Mouse (Mus musculus): Measurements from ENCODE around the gene Eif3k. TPM values are rescaled to one million over a fixed set of nuclear protein-coding genes. Genes with fewer than 3 reads are reported as not detected.

Gene Eif3k
- polyA plus RNA-seq, 1 experiment from 2014 or later: 339 TPM

DNA sequence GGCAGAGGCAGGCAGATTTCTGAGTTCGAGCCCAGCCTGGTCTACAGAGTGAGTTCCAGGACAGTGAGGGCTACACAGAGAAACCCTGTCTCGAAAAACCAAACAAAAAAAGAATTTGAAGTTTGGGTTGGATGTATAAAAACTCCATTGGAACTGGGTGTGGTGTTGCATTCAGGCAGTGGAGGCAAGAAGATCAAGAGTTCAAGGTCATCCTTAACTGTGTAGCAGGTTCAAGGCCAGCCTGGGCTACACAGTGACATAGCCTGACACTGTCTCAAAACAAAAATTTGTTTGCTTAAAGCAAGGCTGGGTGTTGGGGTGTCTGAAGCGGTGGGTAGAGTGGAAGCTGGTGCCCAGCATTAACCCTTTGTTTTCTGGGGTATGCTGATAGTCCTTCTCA lies 11.7 kb upstream of the Eif3k start:
- Histone ChIP-seq H3K4me1 (ENCODE audit: control insufficient read depth, insufficient read depth, low read length) (no peaks in the 10 kb centered on the region), H3K9ac (ENCODE audit: low read length) (no peak overlapping the region), H3K4me3 (replicated peaks; ENCODE audit: low read length) (no peak overlapping the region), H3K27ac (ENCODE audit: low read length) (no peak overlapping the region), H3K4me2 (ENCODE audit: low read depth, low read length) (no peak overlapping the region), H3K9me3 (replicated peaks; ENCODE audit: control insufficient read depth, low read length) (no peaks in the 10 kb centered on the region), H3K36me3 (ENCODE audit: control insufficient read depth, insufficient read depth, low read length) (no peaks in the 10 kb centered on the region), H3K27me3 (ENCODE audit: control insufficient read depth, insufficient read depth, low read length) (no peaks in the 10 kb centered on the region)
- no peak for ATAC-seq (ENCODE audit: insufficient read depth, low FRiP score)
- 76% methylated on average over 3 of the region's 3 CpGs for WGBS

DNA sequence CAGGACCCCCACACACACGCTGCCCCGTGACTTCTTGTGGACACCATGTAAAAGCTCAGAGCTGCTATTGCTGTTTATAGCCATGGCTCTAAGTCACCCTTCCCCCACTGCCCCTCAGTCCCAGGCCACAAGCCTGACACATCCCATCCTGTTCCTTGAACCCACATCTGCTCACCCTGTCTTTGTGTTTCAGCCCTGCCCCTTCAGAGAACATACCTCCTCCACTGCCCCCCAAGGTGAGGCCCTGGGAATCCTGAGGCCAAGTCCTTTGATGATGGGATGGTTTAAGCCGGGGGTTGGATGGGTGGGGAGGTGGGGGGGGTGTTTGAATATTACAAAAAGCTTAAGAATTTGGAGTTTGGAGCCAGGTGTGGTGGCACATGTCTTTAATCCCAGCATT lies 11.3 kb upstream of the Eif3k start:
- no peak overlapping the region for H3K4me3 ChIP-seq (replicated peaks; ENCODE audit: low read length)
- H3K27ac ChIP-seq (ENCODE audit: low read length): no peak overlapping the region
- H3K4me2 ChIP-seq (ENCODE audit: low read depth, low read length): no peak overlapping the region
- 80% methylated on average over 3 of the region's 3 CpGs for WGBS
- no peaks in the 10 kb centered on the region for H3K36me3 ChIP-seq (ENCODE audit: control insufficient read depth, insufficient read depth, low read length)
- H3K27me3 ChIP-seq (ENCODE audit: control insufficient read depth, insufficient read depth, low read length): no peaks in the 10 kb centered on the region
- no peaks in the 10 kb centered on the region for H3K9me3 ChIP-seq (replicated peaks; ENCODE audit: control insufficient read depth, low read length)
- H3K9ac ChIP-seq (ENCODE audit: low read length): no peak overlapping the region
- H3K4me1 ChIP-seq (ENCODE audit: control insufficient read depth, insufficient read depth, low read length): no peaks in the 10 kb centered on the region
- ATAC-seq (ENCODE audit: insufficient read depth, low FRiP score): no peak

DNA sequence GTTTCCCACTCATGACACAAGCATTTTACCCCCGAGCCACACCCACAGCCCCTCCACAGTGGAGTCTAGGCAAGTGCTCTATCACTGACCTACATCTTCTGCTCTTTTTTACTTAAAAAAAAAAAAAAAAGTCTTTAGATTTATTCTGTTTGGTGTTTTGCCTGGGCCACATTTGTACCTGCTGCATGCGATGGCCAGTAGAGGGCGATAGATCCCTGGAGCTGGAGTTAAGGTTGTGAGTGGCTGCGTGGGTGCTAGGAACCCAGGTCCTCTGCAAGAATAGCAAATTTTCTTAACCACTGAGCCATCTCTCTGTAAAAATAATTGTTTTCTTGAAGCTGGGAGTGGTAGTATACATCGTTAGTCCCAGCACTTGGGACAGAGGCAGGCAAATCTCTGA lies 10.0 kb upstream of the Eif3k start:
- H3K4me2 ChIP-seq (ENCODE audit: low read depth, low read length): no peak overlapping the region
- H3K27ac ChIP-seq (ENCODE audit: low read length): no peak overlapping the region
- no peaks in the 10 kb centered on the region for H3K36me3 ChIP-seq (ENCODE audit: control insufficient read depth, insufficient read depth, low read length)
- no peaks in the 10 kb centered on the region for H3K27me3 ChIP-seq (ENCODE audit: control insufficient read depth, insufficient read depth, low read length)
- H3K4me3 ChIP-seq (replicated peaks; ENCODE audit: low read length): no peak overlapping the region
- no peak overlapping the region for H3K9ac ChIP-seq (ENCODE audit: low read length)
- WGBS: 66% methylated on average over 5 of the region's 5 CpGs
- ATAC-seq (ENCODE audit: insufficient read depth, low FRiP score): no peak
- no peaks in the 10 kb centered on the region for H3K9me3 ChIP-seq (replicated peaks; ENCODE audit: control insufficient read depth, low read length)
- H3K4me1 ChIP-seq (ENCODE audit: control insufficient read depth, insufficient read depth, low read length): no peaks in the 10 kb centered on the region

DNA sequence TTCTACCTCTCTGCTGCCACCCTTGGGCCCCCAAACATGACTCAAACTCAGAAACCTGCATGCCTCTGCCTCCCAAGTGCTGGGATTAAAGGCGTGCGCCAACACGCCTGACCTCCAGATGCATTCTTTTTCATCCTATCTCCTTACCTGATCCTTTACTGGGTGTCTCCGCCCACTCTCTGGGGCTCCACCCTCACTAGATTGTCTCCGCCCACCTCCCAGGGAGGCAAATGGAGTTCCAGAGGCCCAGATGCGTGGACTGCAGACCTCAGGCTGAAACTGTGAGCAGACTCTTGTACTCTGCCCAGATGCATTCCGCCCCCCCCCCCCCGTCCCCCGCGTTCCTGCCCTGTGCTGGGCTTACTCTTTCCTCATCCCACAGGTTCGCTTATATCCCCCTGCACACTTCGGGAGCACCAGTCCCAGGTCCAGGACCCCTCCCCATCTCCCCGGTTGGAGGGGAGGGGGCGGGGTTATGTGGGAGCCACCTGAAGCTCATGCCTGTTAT lies 9.2 kb upstream of the Eif3k start:
- no peak for ATAC-seq (ENCODE audit: insufficient read depth, low FRiP score)
- no peak overlapping the region for H3K27ac ChIP-seq (ENCODE audit: low read length)
- H3K27me3 ChIP-seq (ENCODE audit: control insufficient read depth, insufficient read depth, low read length): no peaks in the 10 kb centered on the region
- H3K9me3 ChIP-seq (replicated peaks; ENCODE audit: control insufficient read depth, low read length): no peaks in the 10 kb centered on the region
- WGBS: 55% methylated on average over 14 of the region's 14 CpGs
- no peak overlapping the region for H3K4me2 ChIP-seq (ENCODE audit: low read depth, low read length)
- no peaks in the 10 kb centered on the region for H3K36me3 ChIP-seq (ENCODE audit: control insufficient read depth, insufficient read depth, low read length)
- no peaks in the 10 kb centered on the region for H3K4me1 ChIP-seq (ENCODE audit: control insufficient read depth, insufficient read depth, low read length)
- no peak overlapping the region for H3K4me3 ChIP-seq (replicated peaks; ENCODE audit: low read length)
- H3K9ac ChIP-seq (ENCODE audit: low read length): no peak overlapping the region

DNA sequence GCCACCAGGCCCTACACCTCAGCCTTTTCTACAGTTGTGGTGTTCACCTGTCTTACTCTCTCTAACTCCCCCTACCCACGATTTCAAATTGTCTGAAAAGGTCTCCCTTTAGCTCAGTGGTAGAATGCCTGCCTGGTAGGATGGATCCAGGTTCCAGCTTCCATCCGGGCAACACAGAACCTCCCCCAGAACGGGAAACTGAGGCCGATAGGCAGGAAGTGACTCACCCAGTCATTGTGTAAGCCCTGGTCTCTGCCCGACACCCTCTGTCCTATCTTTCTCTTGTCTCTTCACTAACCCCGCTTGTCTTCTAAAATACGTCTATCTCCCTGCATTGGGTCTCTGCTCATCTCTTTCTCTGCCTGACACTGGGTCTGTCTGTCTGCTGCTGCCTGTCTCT lies 3.5 kb upstream of the Eif3k start:
- no peak overlapping the region for H3K9ac ChIP-seq (ENCODE audit: low read length)

DNA sequence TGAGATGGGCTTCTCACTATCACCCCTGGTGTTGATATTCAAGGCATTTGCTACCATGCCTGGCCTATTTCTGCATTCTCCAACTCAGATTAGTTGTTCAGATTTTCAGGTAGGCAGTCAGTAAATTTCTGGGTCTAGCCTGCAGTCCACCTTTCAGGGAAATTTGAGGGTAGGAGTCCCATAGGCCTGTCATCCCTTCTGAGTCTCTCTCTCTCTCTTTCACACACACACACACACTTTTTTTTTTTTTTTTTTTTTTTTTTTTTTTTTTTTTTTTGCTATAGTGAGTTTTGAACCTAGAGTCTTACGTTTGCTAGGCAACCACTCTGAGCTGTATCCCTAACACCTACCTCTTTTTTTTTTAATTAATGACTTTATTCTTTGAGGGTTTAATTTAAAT lies 2.8 kb upstream of the Eif3k start:
- peaks cover 10% of the 10 kb centered on the region for H3K4me1 ChIP-seq (ENCODE audit: control insufficient read depth, insufficient read depth, low read length)
- no peaks in the 10 kb centered on the region for H3K36me3 ChIP-seq (ENCODE audit: control insufficient read depth, insufficient read depth, low read length)
- no peak overlapping the region for H3K27ac ChIP-seq (ENCODE audit: low read length)
- H3K9ac ChIP-seq (ENCODE audit: low read length): no peak overlapping the region
- H3K9me3 ChIP-seq (replicated peaks; ENCODE audit: control insufficient read depth, low read length): no peaks in the 10 kb centered on the region
- H3K27me3 ChIP-seq (ENCODE audit: control insufficient read depth, insufficient read depth, low read length): no peaks in the 10 kb centered on the region
- no peak overlapping the region for H3K4me3 ChIP-seq (replicated peaks; ENCODE audit: low read length)
- WGBS: 90% methylated on average over 1 of the region's 1 CpGs
- H3K4me2 ChIP-seq (ENCODE audit: low read depth, low read length): no peak overlapping the region
- ATAC-seq (ENCODE audit: insufficient read depth, low FRiP score): no peak

More for the DNA sequence above, 3.5 kb upstream of the Eif3k start:
- no peak overlapping the region for H3K4me2 ChIP-seq (ENCODE audit: low read depth, low read length)
- ATAC-seq (ENCODE audit: insufficient read depth, low FRiP score): no peak
- H3K27ac ChIP-seq (ENCODE audit: low read length): no peak overlapping the region
- peaks cover 10% of the 10 kb centered on the region for H3K4me1 ChIP-seq (ENCODE audit: control insufficient read depth, insufficient read depth, low read length)
- H3K4me3 ChIP-seq (replicated peaks; ENCODE audit: low read length): no peak overlapping the region
- H3K36me3 ChIP-seq (ENCODE audit: control insufficient read depth, insufficient read depth, low read length): no peaks in the 10 kb centered on the region
- no peaks in the 10 kb centered on the region for H3K27me3 ChIP-seq (ENCODE audit: control insufficient read depth, insufficient read depth, low read length)
- H3K9me3 ChIP-seq (replicated peaks; ENCODE audit: control insufficient read depth, low read length): no peaks in the 10 kb centered on the region
- 85% methylated on average over 7 of the region's 7 CpGs for WGBS

DNA sequence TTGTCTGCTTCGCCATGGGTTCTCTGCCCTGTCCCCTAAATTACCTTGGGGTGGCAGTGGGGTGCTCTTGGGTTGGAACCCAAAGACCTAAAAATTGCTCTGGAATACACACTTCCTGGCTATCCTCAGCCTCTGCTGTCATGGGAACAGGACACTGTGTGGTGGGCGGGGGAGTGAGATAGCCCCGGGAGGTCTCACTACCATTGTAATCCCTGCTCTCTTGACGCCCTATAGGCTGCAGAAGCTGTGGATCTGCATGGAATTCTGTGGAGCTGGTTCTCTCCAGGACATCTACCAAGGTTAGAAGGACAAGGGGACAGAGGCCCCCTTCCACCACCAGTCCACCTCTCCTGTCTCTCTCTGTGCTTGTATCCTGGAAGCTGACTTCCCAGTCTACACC lies 2.2 kb upstream of the Eif3k start:
- 77% methylated on average over 4 of the region's 4 CpGs for WGBS
- Histone ChIP-seq H3K27me3 (ENCODE audit: control insufficient read depth, insufficient read depth, low read length) (no peaks in the 10 kb centered on the region), H3K9ac (ENCODE audit: low read length) (no peak overlapping the region), H3K4me3 (replicated peaks; ENCODE audit: low read length) (no peak overlapping the region), H3K27ac (ENCODE audit: low read length) (no peak overlapping the region), H3K4me1 (ENCODE audit: control insufficient read depth, insufficient read depth, low read length) (peaks cover 10% of the 10 kb centered on the region), H3K4me2 (ENCODE audit: low read depth, low read length) (no peak overlapping the region), H3K36me3 (ENCODE audit: control insufficient read depth, insufficient read depth, low read length) (peaks cover 4% of the 10 kb centered on the region; the same call in 1 of the 2 replicates), H3K9me3 (replicated peaks; ENCODE audit: control insufficient read depth, low read length) (no peaks in the 10 kb centered on the region)
- ATAC-seq (ENCODE audit: insufficient read depth, low FRiP score): no peak

DNA sequence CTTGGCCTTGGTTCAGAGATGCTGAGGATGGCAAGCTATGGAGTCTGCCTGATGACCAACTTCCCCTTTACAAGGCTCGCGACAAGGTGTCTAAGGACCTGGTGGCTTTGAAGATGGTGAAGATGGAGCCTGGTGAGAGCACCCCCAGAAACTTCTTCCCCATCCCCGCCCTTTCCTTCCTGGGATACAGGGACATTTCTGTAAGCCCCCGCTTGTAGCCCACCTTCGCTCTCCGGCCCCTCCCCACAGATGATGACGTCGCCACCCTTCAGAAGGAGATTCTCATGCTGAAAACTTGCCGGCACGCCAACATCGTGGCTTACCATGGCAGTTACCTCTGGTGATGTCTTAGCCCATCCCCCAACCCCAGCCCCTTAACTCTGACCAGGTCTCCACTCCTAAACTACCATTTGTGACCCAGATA lies 1.5 kb upstream of the Eif3k start:
- WGBS: 63% methylated on average over 11 of the region's 11 CpGs

DNA sequence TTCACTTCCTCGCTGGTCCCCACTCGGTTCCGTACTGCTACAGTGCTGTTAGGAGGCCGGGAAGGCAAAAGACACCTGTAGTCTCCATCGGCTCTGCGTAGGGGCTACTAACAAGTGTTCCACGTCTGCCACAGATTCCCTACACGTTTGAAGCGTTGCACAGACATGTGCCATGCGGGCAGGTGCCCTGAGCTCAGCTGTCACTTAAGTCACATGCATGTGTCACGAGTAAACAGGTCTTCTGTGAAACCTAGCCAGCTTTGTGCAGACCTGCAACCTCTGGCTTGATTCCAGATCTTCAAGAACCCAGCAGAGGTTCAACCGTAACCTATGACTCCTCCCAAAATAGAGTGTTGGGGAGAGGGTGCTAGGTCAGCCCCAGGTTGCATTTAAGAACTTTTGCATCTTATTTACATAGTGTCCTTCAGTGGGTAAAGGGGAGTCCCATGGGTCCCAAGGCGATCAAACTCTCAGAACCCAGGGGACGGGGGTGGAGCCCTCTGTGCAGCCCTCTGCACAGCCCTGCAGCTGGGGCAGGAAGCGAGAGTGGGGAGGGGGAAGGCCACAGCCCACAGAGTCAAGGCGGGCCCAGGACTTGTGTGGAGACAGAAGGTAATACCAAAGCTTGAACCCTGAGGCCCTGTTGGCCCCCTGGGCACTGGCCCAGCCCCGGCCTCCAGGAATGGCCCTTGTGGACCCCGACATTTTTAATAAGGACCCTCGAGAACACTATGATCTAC lies 780 bp upstream of the Eif3k start:
- 11% methylated on average over 19 of the region's 19 CpGs for WGBS
- H3K4me3 ChIP-seq (replicated peaks; ENCODE audit: low read length): peak overlapping the region; percentile 81
- H3K4me2 ChIP-seq (ENCODE audit: low read depth, low read length): peak overlapping the region; percentile 63
- no peaks in the 10 kb centered on the region for H3K27me3 ChIP-seq (ENCODE audit: control insufficient read depth, insufficient read depth, low read length)
- H3K9ac ChIP-seq (ENCODE audit: low read length): peak overlapping the region; percentile 78
- peaks cover 16% of the 10 kb centered on the region; the same call in 1 of the 2 replicates for H3K36me3 ChIP-seq (ENCODE audit: control insufficient read depth, insufficient read depth, low read length)
- peak; percentile 54 for ATAC-seq (ENCODE audit: insufficient read depth, low FRiP score)
- H3K9me3 ChIP-seq (replicated peaks; ENCODE audit: control insufficient read depth, low read length): no peaks in the 10 kb centered on the region
- peaks cover 10% of the 10 kb centered on the region for H3K4me1 ChIP-seq (ENCODE audit: control insufficient read depth, insufficient read depth, low read length)
- H3K27ac ChIP-seq (ENCODE audit: low read length): peak overlapping the region; percentile 92

More for the DNA sequence above, 1.5 kb upstream of the Eif3k start:
- Histone ChIP-seq H3K27ac (ENCODE audit: low read length) (peak overlapping the region; percentile 92; the same call in 1 of the 2 replicates), H3K9ac (ENCODE audit: low read length) (peak overlapping the region; percentile 78), H3K4me1 (ENCODE audit: control insufficient read depth, insufficient read depth, low read length) (peaks cover 10% of the 10 kb centered on the region), H3K9me3 (replicated peaks; ENCODE audit: control insufficient read depth, low read length) (no peaks in the 10 kb centered on the region), H3K36me3 (ENCODE audit: control insufficient read depth, insufficient read depth, low read length) (peaks cover 9% of the 10 kb centered on the region; the same call in 1 of the 2 replicates), H3K4me3 (replicated peaks; ENCODE audit: low read length) (peak overlapping the region; percentile 81; the same call in 1 of the 2 replicates), H3K27me3 (ENCODE audit: control insufficient read depth, insufficient read depth, low read length) (no peaks in the 10 kb centered on the region), H3K4me2 (ENCODE audit: low read depth, low read length) (peak overlapping the region; percentile 63)
- no peak for ATAC-seq (ENCODE audit: insufficient read depth, low FRiP score)
